Mouse (Mus musculus): Measurements from ENCODE around the gene Tacr2.

Gene Tacr2

GRCm38 (mm10) chr10:62252000-62252488 is at the start of gene Tacr2:
Gene Tacr2 (plus strand): TSS chr10:62252438.
- no peak for DNase-seq

DNA sequence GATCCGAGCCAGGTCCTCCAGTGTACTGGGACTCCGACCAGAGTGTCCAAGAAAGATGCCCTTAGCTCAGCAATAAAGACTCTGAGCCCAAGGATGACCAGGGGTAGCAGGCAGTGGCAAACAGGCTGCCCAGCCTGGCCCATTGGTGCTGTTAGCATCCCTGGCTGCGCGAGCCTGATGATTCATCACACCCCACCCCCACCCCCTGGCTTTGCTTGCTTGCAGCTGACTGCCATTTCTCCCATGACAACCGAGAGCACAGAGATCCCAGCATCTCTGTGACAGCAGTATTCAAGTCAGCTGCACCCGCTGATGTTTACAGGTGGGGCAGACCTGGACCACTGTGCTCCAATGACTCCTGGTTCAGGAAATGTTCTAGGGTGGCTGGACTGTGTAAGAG is 49.7 kb upstream of the Tacr2 start:
- no peak for DNase-seq

DNA sequence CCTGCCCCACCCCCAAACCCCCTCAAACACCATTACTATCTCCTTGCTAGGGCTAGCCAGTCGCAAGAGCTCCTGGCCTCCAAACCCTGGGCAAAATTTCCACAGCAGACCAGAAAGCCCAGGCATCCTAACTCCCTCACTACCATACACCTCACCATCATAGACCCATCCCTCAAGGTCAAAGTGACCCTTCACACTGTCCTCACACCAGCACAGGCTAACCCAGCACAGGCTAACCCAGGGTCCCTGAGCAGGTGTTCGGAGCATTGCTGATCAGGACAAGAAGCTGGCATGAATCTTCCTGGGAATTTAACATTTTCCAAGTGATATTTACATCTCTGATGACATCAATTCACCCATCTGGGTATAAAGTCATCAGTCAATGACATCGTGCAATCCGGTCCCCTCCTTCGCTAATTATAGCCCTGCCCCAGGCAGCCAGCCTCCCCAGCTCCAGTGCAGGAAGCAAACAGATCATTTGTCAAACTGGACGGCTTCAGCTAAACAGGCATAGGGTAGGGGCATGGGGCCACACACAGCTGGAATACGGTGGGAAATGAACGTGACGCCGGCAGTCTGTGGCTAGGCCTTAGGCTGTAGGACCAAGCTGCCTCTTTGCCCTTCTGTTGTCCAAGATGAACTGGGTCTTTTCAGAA is 43.9 kb upstream of the Tacr2 start:
- DNase-seq: no peak

DNA sequence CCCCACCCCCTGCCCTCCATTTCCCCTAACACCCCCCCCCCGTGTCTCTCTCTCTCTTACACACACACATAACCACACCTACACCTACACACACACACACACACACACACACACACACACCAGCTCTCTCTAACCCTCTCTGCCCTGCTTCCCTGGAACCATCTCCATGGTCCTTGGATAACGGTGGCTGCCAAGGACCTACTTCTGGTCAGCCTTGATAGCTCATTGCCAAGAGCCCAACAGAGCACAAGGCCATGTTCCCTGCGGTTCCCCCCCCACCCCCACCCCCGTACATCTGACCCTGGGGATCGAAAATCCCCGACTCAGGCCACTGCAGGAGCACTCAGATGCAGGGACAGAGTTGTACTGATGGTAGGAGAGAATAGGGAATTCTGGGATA is 40.9 kb upstream of the Tacr2 start:
- DNase-seq: no peak

DNA sequence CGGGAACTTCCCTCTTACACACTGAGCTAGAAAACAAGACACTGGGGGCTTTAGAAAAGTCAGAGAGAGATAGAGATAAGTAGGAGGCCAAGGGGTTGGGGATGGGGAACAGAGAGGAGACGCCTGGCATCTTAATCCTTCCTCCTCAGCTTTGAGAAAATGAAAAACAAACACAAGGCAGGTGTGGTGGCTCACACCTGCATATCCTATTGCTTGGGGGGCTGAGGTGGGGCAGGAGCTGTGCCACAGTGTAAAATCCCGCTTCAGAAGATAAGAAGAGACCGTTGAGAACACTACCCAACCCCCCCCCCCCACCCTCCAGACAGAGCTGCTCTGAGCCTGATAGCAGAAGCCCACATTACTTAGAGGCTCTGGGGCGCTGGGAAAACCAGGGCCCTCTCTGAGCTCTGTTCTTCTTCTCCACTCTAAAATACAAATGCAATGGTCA is 37.0 kb upstream of the Tacr2 start:
- peak; percentile 76 for DNase-seq

DNA sequence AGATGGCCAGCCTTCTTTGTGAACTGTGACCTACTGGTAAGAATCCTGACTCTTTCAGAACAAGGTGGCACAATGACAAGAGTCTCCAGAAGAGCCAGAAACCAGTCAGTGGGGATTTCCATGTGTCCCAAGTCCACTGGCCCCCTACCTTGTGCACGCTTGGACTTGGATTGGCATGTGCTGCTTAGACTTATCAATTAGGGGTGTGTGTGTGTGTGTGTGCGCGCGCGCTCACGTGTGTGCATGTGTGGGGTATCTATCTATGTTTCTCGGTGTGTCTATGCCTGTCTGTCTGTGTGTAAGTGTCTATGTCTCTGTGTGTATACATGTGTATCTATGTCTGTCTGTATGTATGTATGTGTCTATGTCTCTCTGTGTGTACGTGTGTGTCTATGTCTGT is 36.6 kb upstream of the Tacr2 start:
- peak; percentile 51 for DNase-seq

- DNase-seq: peak; percentile 81
These were observed 35.6 kb upstream of the Tacr2 start for GRCm38 (mm10) chr10:62216595-62216994.

DNA sequence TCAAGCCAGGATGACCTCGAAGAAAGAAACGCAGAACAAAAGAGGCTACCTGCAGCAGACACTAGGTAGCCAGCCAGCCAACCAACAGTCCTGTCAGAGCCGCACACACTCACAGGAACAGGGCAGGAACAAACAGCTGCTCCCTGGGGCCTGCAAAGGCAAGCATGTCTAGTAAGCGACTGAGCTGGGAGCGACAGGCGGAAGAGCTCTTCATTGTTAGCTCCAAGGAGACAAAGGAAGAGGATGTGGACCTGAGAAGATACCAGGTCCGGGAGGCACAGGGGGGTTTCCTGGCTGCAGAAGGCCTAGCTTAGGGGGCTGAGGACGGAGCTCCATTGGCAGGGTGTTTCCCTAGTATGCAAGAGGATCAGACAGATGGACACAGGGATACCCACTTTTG is 35.0 kb upstream of the Tacr2 start:
- peak; percentile 38 for DNase-seq

GRCm38 (mm10) chr10:62218044-62218788 is 34.0 kb upstream of the Tacr2 start:
- DNase-seq: peak; percentile 56

DNA sequence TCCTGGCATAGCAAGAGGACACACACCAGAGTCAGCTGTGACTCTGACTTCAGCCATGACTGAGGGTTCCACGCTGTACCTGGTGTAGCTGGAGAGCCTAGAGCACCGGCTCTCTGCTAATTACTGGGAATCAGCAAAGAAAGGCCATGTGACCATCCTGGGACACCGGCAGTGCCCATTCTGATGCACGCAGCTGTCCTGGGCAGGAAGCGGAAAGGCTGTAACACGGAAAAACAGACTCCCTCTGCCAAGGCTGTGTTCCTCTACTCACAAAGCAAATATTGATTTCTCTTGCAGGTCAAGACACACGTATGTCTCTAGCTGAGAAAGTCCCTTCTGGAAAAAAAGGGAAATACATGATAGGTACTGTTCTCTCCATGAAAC is 33.5 kb upstream of the Tacr2 start:
- no peak for DNase-seq

- no peak for DNase-seq
These were observed 31.3 kb upstream of the Tacr2 start for GRCm38 (mm10) chr10:62220732-62221514.

GRCm38 (mm10) chr10:62221647-62222046 is 30.6 kb upstream of the Tacr2 start:
- peak; percentile 53 for DNase-seq

DNA sequence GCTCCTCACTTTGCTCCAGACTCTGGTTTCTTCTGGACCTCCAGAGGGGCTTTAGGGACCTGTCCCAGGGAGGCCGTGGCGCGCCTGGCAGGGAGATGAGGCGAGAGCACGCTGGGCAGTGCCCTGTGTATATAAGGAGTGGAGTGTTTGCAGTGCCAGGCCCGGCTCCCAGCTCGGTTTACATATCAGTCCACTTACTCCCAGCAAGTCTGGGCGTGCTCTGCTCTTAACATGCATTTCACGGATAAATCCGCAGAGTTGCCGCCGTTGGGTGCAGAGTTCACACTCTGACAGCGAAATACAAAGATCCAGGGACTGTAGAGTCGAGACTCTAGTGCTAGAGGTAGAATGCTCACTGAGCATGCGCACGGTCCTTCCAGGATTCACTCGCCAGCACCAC is 29.5 kb upstream of the Tacr2 start:
- DNase-seq: no peak

DNA sequence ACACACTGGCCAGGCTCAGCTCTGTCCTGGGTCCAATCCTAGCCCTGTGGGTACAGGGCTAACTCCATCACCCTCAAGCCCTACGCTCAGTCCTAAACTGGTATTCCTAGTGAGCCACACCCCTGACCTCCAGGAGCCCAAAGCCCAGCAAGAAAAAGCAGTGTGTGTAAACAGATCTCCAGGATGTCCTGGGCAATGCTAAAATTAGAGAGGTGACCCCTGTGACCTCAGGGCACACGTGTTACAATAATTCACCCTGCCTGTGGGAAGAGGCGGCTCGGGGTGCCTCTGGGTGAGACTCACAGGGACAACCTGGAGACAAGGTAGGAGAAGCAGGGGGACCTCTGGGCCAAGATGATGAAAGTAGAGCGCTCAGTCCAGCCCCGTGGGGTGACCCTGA is 28.0 kb upstream of the Tacr2 start:
- DNase-seq: no peak

- no peak for DNase-seq
These were observed 26.4 kb upstream of the Tacr2 start for GRCm38 (mm10) chr10:62225839-62226238.

GRCm38 (mm10) chr10:62228126-62228525 is 24.1 kb upstream of the Tacr2 start:
- DNase-seq: no peak

DNA sequence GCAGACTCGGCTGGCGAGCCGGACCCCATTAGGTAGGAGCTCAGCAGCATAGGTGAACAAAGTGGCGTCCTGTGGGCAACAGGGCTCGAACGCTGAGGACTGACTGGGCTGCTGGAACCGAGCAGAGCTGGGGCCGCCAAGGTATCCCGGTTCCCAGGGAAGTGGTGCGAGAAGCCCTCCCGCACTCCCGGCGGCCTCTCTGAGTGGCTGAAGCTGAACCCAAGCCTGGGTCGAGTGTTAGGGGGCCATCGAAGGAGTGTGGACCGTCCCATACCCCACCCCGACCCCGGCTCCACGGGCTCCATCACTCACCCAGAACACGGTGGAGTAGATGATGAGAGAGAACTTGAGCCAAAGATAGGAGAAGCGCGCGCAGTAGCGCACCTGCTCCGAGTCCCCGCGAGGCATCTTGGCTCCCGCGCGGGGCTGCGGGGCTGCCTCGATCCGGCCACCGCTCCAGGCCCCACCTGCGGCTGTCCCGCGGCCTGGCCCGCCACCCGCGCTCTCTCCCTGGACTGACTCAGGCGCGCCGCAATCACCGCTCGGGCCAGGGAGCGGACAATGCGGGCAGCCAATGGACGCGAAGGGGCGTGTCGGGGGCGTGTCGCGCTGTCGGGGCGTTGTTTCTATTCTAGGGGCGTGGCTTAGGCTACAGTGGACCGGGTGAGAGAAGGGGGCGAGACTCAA is 21.4 kb upstream of the Tacr2 start, which contains the start of gene Tspan15:
Gene Tspan15 (minus strand): TSS at position 544 of the 687 bp plus-strand sequence.
- peak; percentile 95 for DNase-seq

DNA sequence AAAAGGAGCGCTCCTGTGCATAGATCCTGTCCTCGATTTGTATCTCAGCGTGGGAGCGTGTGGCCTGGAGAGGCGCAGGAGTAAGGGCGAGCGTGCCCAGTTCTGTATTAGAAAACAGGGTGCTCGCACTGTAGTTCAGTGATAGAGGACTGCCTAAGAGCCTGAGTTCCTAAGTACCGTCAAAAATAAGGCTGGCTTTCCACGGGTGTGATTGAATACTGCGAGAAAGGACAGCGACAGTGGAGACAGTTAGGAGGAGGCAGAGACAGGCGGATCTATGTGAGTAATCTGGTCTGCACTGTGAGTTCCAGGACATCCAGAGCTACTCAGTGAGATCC is 20.9 kb upstream of the Tacr2 start:
- no peak for DNase-seq

- DNase-seq: no peak
These were observed 20.4 kb upstream of the Tacr2 start for GRCm38 (mm10) chr10:62231811-62232210.

DNA sequence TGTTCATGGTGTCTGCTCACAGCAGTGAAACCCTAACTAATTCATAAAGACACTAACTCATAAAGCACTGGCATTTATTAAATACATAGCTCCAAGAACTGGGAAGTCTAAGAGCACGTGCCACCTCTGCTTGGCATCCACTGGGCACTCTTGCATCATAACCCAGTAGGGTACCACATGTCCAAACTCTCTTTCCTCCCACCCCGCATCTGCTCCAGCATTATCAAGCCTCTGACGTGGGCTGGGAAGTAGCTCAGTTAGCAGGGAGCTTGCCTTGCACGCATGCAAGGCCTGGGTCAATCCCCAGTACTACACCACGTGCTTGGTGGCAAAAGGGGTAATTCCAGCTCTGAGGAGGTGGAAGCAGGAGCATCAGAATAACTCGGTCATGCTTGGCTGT is 16.1 kb upstream of the Tacr2 start:
- no peak for DNase-seq

DNA sequence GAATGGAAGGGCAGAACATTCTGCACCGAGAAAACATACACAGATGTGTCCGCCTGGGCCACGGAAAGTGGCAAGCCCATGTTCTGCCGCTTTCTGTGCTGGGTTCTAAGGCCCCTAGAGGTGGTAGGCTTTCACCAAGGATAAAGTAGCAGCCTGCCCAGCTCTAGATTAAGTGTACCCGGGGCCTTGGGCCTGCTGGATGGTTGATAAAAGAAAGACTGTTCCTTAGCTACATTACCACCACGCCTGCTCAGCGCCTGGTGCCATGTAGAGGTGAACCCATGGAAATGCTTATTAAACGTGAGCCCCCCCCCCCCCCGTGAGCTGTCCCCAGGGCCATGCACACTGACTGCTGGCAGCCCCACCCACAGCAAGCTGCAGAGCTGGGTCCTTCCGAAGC is 15.0 kb upstream of the Tacr2 start:
- DNase-seq: peak; percentile 73

DNA sequence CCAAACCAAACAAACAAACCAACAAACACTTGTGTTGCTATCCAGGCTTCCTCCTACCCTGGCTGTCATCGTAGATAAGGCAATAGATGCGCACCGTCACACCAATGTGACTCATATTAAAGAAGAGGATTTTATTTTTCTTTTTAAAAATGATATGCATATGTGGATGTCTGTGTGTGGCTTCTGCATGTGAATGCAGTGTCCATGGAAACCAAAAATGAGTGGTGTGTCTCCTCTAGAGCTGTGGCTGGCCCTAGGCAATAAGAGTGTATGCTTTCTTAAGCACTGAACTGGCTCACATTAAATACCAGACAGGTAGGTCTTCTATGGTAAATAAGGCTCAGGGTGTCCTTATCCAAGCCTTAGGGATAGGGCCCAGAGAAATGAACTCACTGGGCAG is 13.6 kb upstream of the Tacr2 start:
- DNase-seq: no peak

- no peak for DNase-seq
These were observed 13.0 kb upstream of the Tacr2 start for GRCm38 (mm10) chr10:62239270-62239669.

All from liver (tissue).